Mouse (Mus musculus) neutrophil, adult 59 days (primary cell): ENCODE results near the gene Arhgef9. TPM values are rescaled to one million over a fixed set of nuclear protein-coding genes. Genes with fewer than 3 reads are reported as not detected.

Experiments used
- total RNA-seq, 2 experiments: library from RNA; stranded (reverse); gene quantifications; 1 replicate in 1 of 2; 2 replicates in 1 of 2; pipeline ENCODE4 v1.2.4; 2023

Arhgef9 gene
- total RNA-seq = not detected

DNA sequence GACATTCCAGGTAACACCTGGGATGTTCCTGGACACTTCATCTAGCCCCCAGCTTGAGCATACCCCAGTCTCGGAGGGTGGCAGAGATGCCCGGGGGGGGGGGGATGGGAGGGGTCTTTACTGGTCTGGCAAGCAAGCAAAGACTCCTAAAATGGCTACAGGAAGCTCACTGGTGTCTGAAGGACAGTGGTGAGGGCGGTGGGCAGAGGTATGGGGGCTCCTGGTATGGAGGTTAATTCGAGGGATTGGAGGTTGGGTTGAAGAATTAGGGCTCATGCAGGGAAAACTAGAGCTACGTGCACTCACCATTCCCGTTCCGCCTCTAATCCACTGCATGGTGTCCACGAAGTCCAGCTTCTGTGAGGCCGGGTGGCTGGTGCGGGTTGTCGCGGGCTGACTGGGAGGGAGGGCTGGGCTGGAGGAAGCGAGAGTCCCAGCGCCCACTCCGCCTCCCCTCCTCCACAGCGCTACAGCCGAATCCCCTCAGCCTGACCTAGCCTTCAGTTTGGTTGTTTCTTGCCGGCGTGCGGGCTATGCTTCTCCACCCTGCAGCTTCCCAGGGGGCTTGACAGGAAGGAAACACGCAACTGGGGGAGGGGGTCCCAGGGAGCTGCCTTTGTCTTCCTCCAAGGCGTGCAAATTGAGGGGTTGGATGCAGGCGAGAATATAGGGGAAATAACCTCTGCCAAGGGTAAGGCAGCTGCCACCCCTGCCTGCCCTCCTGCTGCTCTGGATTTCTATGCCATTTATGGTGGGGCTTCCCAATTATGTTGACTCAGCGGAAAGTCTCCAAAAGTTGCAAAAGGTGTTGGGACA is at the start of gene Arhgef9:
Gene Arhgef9 (minus strand): TSS at position 753 of the 816 bp plus-strand sequence.

DNA sequence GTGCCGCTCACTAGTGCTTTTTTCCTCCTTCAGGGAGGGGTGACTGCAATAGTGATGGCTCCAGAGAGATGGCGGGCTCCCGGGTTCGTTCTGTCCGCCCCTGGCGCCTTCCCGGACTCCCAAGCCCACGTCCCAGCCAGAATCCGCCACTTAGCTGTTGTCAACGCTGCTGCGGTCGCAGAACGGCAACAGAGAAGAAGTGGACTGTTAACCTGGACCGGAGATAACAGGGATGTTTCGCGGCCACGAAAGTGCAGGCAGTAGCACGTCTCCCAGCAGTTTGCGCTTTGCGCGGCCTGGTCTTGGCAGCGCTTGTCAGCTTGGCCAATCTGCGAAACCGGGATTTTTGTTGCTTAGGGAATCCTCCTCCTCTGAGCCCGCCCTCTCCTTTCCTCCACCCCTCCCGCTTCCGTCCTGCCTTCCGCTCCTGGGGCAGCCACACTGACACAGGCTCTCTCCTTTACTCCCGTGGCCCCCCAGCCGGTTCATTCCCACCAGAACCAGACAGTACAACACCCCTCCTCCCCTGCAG is 170.2 kb downstream of the Arhgef9 start, which contains the start of gene Spin4:
Gene Spin4 (minus strand): TSS at position 322 of the 532 bp plus-strand sequence.

Other genes starting within 250 kb of the Arhgef9 start
- under 1 TPM; 0.18 TPM for gene Spin4, start 170.2 kb downstream of the Arhgef9 start, total RNA-seq
- 1 to 10 TPM; 2.0 to 2.7 TPM for gene Amer1, start 248.0 kb upstream of the Arhgef9 start, total RNA-seq